11 mouse cellular contexts compared by ENCODE assay signal in the genomic region with DNA sequence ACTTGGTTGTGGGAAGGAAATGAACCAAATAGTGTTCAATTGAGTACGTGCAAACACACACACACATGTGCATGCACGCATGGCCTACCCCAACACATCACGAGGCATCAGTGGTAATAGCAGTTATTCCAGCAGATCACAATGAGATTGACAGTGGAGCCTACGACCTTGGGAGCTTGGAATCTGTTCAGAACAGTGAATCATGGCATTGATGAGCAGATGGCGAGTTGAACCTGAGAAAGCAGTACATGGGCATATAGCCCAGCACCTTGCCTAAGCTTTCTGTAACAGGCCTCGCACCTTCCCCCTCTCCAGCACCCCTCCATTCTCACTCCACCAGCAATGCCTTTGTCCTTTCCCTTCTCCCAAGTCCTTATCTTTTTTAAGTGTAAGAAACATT.
"Had no signal": no experiment of that assay in that cellular context is flagged by ENCODE, and none has a peak within 500 bp of the region (broad histone marks: within the 10 kb centered on the region; RNA-seq: fewer than 3 reads in every experiment).

No protein-coding gene starts in this region.

- H3K36me3 ChIP-seq: kidney, embryonic 15.5 days; limb, embryonic 15.5 days; liver, embryonic 12.5 days; midbrain, embryonic 12.5 days; neural tube, embryonic 13.5 days had no signal

- H3K9me3 ChIP-seq: kidney, embryonic 15.5 days; limb, embryonic 15.5 days; liver, embryonic 12.5 days; midbrain, embryonic 12.5 days; neural tube, embryonic 13.5 days had no signal

- H3K4me3 ChIP-seq: kidney, embryonic 15.5 days; limb, embryonic 15.5 days; liver, embryonic 12.5 days; midbrain, embryonic 12.5 days; neural tube, embryonic 13.5 days had no signal

- H3K27ac ChIP-seq: kidney, embryonic 15.5 days; limb, embryonic 15.5 days; liver, embryonic 12.5 days; midbrain, embryonic 12.5 days; neural tube, embryonic 13.5 days had no signal

- ATAC-seq: liver, embryonic 12.5 days; midbrain, embryonic 16.5 days had no signal

- H3K27me3 ChIP-seq: kidney, embryonic 15.5 days; limb, embryonic 15.5 days; liver, embryonic 12.5 days; midbrain, embryonic 12.5 days; neural tube, embryonic 13.5 days had no signal

- H3K4me2 ChIP-seq: kidney, embryonic 15.5 days; limb, embryonic 15.5 days; liver, embryonic 12.5 days; midbrain, embryonic 12.5 days; neural tube, embryonic 13.5 days had no signal

- H3K9ac ChIP-seq: kidney, embryonic 15.5 days; limb, embryonic 15.5 days; liver, embryonic 12.5 days; midbrain, embryonic 12.5 days; neural tube, embryonic 13.5 days had no signal

- H3K4me1 ChIP-seq: liver, embryonic 12.5 days; midbrain, embryonic 12.5 days; neural tube, embryonic 13.5 days had no signal

- DNase-seq: kidney, postnatal 14 days; layer of hippocampus, postnatal 36 days; right cerebral cortex, postnatal 4 days; spleen, adult 18-20 months; thymus, postnatal 4 days had no signal
